Mouse (Mus musculus) adrenal gland, adult 18-20 months (tissue): ENCODE results near the gene Atp8b2. TPM values are rescaled to one million over a fixed set of nuclear protein-coding genes. Genes with fewer than 3 reads are reported as not detected.

Experiments
- DNase-seq, 2 experiments: peaks; one replicate each; pipeline ENCODE4 v3.0.0; 2021 to 2022; ENCODE audit warnings: low spot score in 2 of 2
- total RNA-seq, 2 experiments: library from RNA; stranded (reverse); gene quantifications; 1 replicate in 1 of 2; 2 replicates in 1 of 2; pipeline ENCODE4 v1.2.3; 2021

Atp8b2 gene
- total RNA-seq, 2 experiments from 2014 or later: 26.5 to 39.9 TPM

- DNase-seq: peak; percentile 89
These were observed 2.8 kb downstream of the Atp8b2 start for GRCm38 (mm10) chr3:89960469-89960868.

GRCm38 (mm10) chr3:89959435-89959834 is 3.9 kb downstream of the Atp8b2 start:
- no peak for DNase-seq

GRCm38 (mm10) chr3:89957880-89958279 is 5.4 kb downstream of the Atp8b2 start:
- no peak for DNase-seq

GRCm38 (mm10) chr3:89956177-89956971 is 6.9 kb downstream of the Atp8b2 start:
- no peak for DNase-seq

GRCm38 (mm10) chr3:89953420-89953819 is 9.9 kb downstream of the Atp8b2 start:
- DNase-seq: peak; percentile 77

- DNase-seq: no peak
These were observed 14.7 kb downstream of the Atp8b2 start for GRCm38 (mm10) chr3:89948655-89949054.

GRCm38 (mm10) chr3:89948021-89948420 is 15.3 kb downstream of the Atp8b2 start:
- DNase-seq: no peak

GRCm38 (mm10) chr3:89945026-89945425 is 18.3 kb downstream of the Atp8b2 start:
- no peak for DNase-seq

GRCm38 (mm10) chr3:89942894-89943293 is 20.4 kb downstream of the Atp8b2 start:
- DNase-seq: peak in 1 of 2 experiments; percentile 42

GRCm38 (mm10) chr3:89936495-89936894 is 26.8 kb downstream of the Atp8b2 start:
- DNase-seq: no peak

GRCm38 (mm10) chr3:89932925-89933324 is 30.4 kb downstream of the Atp8b2 start:
- no peak for DNase-seq

- no peak for DNase-seq
These were observed 34.4 kb downstream of the Atp8b2 start for GRCm38 (mm10) chr3:89928956-89929355.

GRCm38 (mm10) chr3:89926440-89926839 is 36.9 kb downstream of the Atp8b2 start:
- DNase-seq: no peak

- DNase-seq: no peak
These were observed 42.6 kb downstream of the Atp8b2 start for GRCm38 (mm10) chr3:89920711-89921110.

- no peak for DNase-seq
These were observed 45.9 kb downstream of the Atp8b2 start for GRCm38 (mm10) chr3:89917408-89917807.

GRCm38 (mm10) chr3:89916622-89917021 is 46.7 kb downstream of the Atp8b2 start:
- no peak for DNase-seq

GRCm38 (mm10) chr3:89914700-89915099 is 48.6 kb downstream of the Atp8b2 start:
- DNase-seq: no peak

GRCm38 (mm10) chr3:89912543-89913391 is 50.5 kb downstream of the Atp8b2 start, which contains the start of gene Il6ra:
Gene Il6ra (minus strand): TSS chr3:89913196.
- DNase-seq: peak; percentile 83 to 87

- DNase-seq: no peak
These were observed 51.2 kb downstream of the Atp8b2 start for GRCm38 (mm10) chr3:89912108-89912542.

GRCm38 (mm10) chr3:89911207-89911606 is 52.1 kb downstream of the Atp8b2 start:
- no peak for DNase-seq

GRCm38 (mm10) chr3:89909703-89910542 is 53.4 kb downstream of the Atp8b2 start:
- DNase-seq: no peak
